Mouse (Mus musculus) 3134 (cell line): Measurements from ENCODE around the gene Ube2d3.

Experiments used
- DNase-seq: peaks from one replicate; pipeline ENCODE4 v3.0.0-alpha.2; 2011; ENCODE audit warnings: low spot score; ENCODE audit not compliant: insufficient read length; ENCODE audit errors: extremely low read depth

Ube2d3 gene

DNA sequence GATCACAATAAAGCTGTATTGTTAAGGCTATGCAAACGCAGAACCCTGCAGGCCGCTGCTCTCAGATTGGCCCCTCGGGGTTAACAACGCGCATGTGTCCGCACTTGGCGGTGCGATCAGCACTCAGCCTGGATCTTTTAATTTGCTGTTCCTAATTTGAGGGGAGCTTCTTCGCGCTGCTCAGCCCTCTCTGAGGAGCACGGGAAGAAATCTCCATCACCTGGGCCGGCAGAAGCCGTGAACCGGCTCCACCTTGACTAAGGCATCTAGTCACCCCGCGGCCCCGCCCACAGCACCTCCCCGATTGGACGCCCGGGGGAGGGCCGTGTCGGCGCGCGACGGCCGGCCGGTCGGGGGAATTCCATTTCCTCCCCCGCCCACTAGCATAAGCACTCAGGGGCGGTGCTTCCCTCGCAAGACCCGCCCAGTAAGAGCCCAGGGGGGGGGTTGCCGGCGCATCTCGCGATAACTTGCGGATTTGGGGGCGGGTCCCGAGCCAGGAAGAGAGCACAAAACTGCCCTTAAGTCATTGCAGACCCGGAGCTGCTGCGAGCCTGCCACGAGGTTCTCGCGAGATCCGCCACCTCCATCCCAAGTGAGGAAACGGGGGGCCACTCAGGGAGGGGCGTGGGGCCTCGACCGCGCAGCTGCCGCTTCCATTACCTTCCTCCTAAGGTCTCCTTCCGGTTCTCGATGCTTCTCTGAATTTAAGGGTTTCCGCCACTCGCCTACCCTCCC lies at the start of gene Ube2d3:
Gene Ube2d3 (plus strand): TSS at position 392 of the 738 bp plus-strand sequence.
- DNase-seq: peak; percentile 100

GRCm38 (mm10) chr3:135393186-135393585 lies 44.8 kb upstream of the Ube2d3 start:
- no peak for DNase-seq

DNA sequence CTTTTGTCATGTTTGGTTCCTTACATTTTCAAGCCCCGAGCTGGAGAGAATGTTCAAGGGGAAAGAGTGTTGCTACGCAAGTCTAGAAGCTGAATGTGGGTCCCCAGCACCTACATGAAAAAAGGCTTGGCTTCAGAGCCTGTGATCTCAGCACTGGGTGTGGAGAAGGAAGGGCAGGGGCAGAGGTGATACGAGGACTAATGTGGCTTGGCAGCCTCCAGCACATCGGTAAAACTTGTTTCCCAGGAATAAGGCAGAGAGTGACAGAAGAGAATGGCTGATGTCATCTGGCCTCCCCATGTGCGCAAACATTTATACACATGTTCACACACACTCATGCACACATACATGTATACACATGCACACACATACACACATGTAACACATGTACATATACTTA lies 42.9 kb upstream of the Ube2d3 start:
- no peak for DNase-seq

DNA sequence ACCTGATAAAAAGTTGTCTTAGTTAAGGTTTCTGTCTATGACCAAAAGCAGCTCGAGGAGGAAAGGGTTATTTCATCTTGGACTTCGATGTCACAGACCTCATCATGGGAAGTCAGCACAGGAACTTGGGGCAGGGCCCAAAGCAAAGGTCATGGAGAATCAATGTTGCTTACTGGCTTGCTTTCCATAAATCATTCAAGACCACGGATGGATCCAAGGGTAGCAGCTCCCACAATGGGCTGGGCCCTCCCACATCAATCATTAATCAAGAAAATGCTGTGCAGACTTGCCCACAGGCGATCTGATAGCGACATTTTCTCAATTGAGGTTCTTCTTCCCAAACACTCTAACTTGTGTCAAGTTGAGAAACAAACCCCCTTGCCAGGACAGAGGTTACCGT lies 41.9 kb upstream of the Ube2d3 start:
- DNase-seq: no peak

- no peak for DNase-seq
Measured at GRCm38 (mm10) chr3:135397112-135397511, 40.8 kb upstream of the Ube2d3 start.

DNA sequence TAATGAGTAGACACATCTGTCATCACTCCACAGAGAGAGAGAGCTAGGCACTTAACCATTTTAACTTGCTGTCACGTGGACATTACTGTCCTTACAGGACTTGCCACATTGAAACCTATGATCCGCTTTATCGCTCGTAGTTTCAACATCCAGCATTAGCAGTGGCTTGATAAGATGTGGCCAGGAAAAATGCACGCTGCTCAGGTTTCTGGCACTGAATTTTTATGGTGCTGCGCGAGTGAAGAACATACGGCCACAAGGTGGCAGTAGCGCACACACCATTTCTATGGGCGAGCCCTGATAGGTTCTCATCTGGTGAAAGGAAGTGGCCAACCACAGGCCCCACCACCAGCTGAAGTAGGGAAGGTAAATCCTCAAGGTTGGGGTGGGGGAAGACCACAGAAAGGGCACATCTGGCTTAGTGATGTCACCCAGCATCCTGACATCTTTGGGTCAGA lies 35.7 kb upstream of the Ube2d3 start:
- peak; percentile 66 for DNase-seq

- no peak for DNase-seq
Measured at GRCm38 (mm10) chr3:135403211-135403610, 34.7 kb upstream of the Ube2d3 start.

GRCm38 (mm10) chr3:135403856-135404255 lies 34.1 kb upstream of the Ube2d3 start:
- no peak for DNase-seq

DNA sequence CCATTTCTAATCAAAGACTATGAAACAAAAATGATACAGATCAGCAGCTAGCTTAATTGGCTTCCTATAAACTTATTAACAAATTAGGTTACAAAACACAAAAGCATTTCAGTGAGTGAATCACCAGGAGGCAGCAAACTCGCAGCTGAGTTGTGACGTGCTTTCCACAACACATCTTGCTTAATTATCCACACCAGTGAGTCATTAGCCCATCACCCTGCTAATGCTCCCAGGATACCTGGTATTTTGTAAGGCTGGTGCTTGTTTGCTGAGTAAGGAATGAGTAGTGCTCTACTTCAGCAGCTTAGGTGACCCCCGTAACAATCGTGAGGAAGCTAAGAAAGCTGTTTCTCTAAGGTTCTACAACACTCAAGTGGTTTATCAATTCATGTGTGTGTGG lies 33.4 kb upstream of the Ube2d3 start:
- peak; percentile 46 for DNase-seq

- no peak for DNase-seq
Measured at GRCm38 (mm10) chr3:135407351-135407750, 30.6 kb upstream of the Ube2d3 start.

GRCm38 (mm10) chr3:135409219-135409618 lies 28.7 kb upstream of the Ube2d3 start:
- DNase-seq: no peak

- no peak for DNase-seq
Measured at GRCm38 (mm10) chr3:135411056-135411455, 26.9 kb upstream of the Ube2d3 start.

- no peak for DNase-seq
Measured at GRCm38 (mm10) chr3:135411824-135412223, 26.1 kb upstream of the Ube2d3 start.

- no peak for DNase-seq
Measured at GRCm38 (mm10) chr3:135417245-135417644, 20.7 kb upstream of the Ube2d3 start.

DNA sequence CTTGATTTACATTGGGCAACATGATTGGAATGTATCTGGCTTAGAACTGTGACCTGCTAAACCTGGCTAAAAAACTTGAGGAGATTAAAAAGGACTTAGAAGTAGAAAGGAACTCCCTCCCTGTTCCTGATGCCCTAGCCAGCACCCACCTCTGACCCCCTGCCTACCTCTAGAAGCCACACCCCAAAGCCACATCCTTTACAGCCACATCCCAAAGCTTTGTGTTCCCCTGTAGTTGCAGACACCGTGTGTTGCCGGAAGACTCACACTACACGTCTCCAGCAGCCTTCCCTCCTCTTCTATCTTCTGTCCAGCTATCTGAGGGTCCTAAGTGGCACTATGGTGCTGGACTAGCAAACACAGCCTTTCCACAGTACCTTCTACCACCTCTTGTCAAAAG lies 20.1 kb upstream of the Ube2d3 start:
- no peak for DNase-seq

DNA sequence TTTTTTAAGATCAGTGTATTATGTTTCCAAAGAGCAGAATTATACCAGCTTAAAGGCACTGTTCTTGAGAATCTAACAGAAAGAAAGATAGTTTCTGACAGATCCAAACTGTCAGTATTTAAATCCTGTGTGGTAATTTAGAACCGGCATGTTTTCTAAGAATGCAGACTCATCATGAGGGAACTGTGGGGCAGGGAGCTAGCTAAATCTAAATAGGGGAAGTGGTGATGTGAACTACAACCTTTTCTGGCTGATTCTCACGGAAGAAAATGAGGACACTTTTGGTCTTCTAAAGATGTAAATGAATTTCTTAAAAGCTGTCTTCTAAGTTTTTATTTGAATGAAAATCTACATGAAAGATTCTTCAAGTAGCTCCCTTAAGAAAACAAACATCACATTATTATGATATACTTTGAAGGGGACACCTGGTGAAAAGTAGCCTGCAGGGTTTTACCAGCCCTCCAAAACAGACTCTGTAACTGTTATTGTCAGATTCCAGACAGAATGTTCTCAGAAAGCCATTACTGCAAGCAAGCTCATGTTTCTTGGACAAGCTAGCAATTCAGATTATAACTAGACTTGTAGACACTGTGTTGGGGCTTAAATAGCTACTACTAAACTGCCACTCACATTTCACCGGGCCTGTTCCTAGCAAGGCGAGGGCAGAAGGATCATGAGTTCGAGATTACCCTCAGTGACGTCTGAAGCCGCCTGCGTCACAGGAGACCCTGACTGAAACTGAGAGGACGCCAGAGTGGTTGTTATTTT lies 17.2 kb upstream of the Ube2d3 start:
- no peak for DNase-seq

DNA sequence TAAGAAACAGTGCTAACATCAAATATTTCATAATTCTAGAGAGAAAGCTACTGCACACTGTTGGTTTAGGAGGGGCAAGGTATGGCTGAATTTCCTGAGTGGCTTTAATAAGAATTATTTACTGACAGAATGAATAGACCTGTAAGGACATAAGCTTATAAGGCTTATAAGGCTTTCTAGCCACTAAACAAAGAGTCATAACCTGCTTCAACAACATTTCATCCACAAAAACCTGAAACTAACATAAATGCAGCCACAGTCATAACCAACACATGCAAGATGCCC lies 16.7 kb upstream of the Ube2d3 start:
- no peak for DNase-seq

DNA sequence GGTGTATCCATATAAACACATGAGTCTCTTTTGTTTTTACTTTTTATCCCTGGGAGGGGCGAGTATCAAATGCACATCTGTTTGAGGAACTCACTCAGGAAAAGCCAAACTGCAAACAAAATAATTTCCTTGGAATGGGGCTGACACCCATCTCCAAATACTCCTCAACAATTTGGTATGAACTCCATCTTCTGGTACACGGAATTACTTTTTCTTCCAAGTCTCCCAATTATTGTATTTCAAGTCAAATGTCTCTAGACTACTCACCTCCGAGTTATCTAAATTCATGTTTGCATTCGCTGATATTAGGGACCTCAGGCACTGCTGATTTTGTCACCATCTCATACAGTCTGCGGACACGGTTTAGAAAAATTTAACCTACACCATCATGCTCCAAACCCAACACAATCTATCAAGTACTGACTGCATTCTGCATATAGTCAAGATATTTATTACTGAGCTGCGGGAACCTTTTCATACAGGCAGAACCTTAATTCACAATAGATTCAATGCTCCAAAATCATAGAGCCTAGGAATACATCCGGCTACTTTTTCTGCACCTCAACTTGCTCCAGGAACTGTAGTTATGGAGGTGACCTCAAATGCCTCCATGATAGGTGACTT lies 15.6 kb upstream of the Ube2d3 start:
- no peak for DNase-seq

- peak; percentile 92 for DNase-seq
Measured at GRCm38 (mm10) chr3:135422856-135423607, 14.9 kb upstream of the Ube2d3 start.

GRCm38 (mm10) chr3:135423608-135424212 lies 14.2 kb upstream of the Ube2d3 start, which contains the start of gene Cisd2:
Gene Cisd2, minus strand, starts transcription at chr3:135423925.
- DNase-seq: no peak
